Mouse (Mus musculus) hindbrain, embryonic 11.5 days (tissue): ENCODE data around the gene Fam69a. TPM values are rescaled to one million over a fixed set of nuclear protein-coding genes. Genes with fewer than 3 reads are reported as not detected.

Experiments used
- ATAC-seq: fragments of 200-750 bp; cut with Nextera tagmentation; 2 replicates; pipeline ENCODE4 v1.8.0; 2017; ENCODE audit warnings: mild to moderate bottlenecking, moderate TSS enrichment, moderate library complexity; ENCODE audit not compliant: low FRiP score
- DNase-seq: peaks from one replicate; pipeline ENCODE4 v3.0.0-alpha.2; 2015; ENCODE audit warnings: low spot score
- H3K27ac ChIP-seq: fragments of 300-500 bp; sonication (generic); 2 replicates; pipeline ENCODE4 v1.5.1; 2014; ENCODE audit warnings: mild to moderate bottlenecking, low read depth, low read length
- H3K27me3 ChIP-seq: fragments of 300-500 bp; sonication (generic); 2 replicates; pipeline ENCODE4 v1.6.1; 2014; ENCODE audit warnings: mild to moderate bottlenecking, low read length, moderate library complexity, mixed read lengths; ENCODE audit not compliant: control insufficient read depth, insufficient read depth
- H3K36me3 ChIP-seq: fragments of 300-500 bp; sonication (generic); 2 replicates; pipeline ENCODE4 v1.6.1; 2014; ENCODE audit warnings: mild to moderate bottlenecking, low read length, moderate library complexity, mixed read lengths; ENCODE audit not compliant: control insufficient read depth, insufficient read depth
- H3K4me1 ChIP-seq: fragments of 300-500 bp; sonication (generic); replicated peaks from 2 replicates; pipeline ENCODE4 v1.6.1; 2014; ENCODE audit warnings: low read length, mixed read lengths; ENCODE audit not compliant: control insufficient read depth, insufficient read depth
- H3K4me2 ChIP-seq: fragments of 300-500 bp; sonication (generic); replicated peaks from 2 replicates; pipeline ENCODE4 v1.6.1; 2014; ENCODE audit warnings: mild to moderate bottlenecking, low read depth, low read length
- H3K4me3 ChIP-seq: fragments of 300-500 bp; sonication (generic); 2 replicates; pipeline ENCODE4 v1.5.1; 2014; ENCODE audit warnings: low read depth, low read length
- H3K9ac ChIP-seq: fragments of 300-500 bp; sonication (generic); 2 replicates; pipeline ENCODE4 v1.6.1; 2014; ENCODE audit warnings: low read depth, low read length
- H3K9me3 ChIP-seq: fragments of 300-500 bp; sonication (generic); 2 replicates; pipeline ENCODE4 v1.6.1; 2016; ENCODE audit warnings: low read length; ENCODE audit not compliant: control insufficient read depth
- WGBS: fragments of 180-500 bp; shearing (Covaris S2); extraction: QIAGEN DNeasy Blood & Tissue Kit; methylation state at CpG from one replicate; pipeline ENCODE4 v1.1.7; 2014; 5-methylcytosine and 5-hydroxymethylcytosine counted together
- polyA plus RNA-seq: library from polyadenylated mRNA; unstranded; fragments of >200 nt; fragmentation: Nextera tagmentation; extraction: Ambion mirVana; gene quantifications from 2 replicates; pipeline ENCODE4 v1.2.1, GENCODE M21; 2014

Gene Fam69a
- polyA plus RNA-seq, 1 experiment from 2014 or later = 24.8 TPM

DNA sequence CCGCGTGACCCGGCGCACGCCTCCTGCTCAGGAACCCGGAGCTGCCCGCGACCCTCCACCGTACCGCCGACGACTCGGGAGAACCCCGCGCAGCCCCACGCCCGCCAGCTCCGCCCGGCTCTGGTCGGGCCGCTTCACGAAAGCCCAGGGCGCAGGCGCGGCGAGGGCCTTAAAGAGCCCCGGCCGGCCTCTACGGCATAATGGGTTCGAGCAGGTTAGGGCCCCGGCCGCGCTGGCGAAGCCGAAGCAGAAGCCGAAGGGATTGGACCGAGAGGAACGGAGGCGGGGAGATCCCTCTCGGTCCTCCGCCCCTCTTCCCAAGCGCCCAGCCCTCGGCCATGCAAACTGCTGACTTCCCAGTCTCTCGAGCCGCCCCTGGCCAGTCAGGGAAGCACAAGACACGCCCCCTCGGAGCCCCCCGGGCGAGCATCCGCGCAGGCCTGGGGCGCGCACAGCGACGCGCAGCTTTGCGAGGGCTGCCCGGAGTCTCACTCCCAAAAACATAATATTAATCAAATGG is 117.9 kb downstream of the Fam69a start:
- WGBS = 0% methylated on average over 58 of the region's 58 CpGs
- no peaks in the 10 kb centered on the region for H3K9me3 ChIP-seq
- H3K4me1 ChIP-seq = no peaks in the 10 kb centered on the region
- no peaks in the 10 kb centered on the region for H3K27me3 ChIP-seq
- peak overlapping the region; percentile 74 for H3K4me2 ChIP-seq
- DNase-seq = peak; percentile 93
- H3K9ac ChIP-seq = peak overlapping the region; percentile 91
- H3K27ac ChIP-seq = peak overlapping the region; percentile 94
- peak overlapping the region; percentile 85 for H3K4me3 ChIP-seq
- H3K36me3 ChIP-seq = no peaks in the 10 kb centered on the region
- peak; percentile 98 for ATAC-seq

DNA sequence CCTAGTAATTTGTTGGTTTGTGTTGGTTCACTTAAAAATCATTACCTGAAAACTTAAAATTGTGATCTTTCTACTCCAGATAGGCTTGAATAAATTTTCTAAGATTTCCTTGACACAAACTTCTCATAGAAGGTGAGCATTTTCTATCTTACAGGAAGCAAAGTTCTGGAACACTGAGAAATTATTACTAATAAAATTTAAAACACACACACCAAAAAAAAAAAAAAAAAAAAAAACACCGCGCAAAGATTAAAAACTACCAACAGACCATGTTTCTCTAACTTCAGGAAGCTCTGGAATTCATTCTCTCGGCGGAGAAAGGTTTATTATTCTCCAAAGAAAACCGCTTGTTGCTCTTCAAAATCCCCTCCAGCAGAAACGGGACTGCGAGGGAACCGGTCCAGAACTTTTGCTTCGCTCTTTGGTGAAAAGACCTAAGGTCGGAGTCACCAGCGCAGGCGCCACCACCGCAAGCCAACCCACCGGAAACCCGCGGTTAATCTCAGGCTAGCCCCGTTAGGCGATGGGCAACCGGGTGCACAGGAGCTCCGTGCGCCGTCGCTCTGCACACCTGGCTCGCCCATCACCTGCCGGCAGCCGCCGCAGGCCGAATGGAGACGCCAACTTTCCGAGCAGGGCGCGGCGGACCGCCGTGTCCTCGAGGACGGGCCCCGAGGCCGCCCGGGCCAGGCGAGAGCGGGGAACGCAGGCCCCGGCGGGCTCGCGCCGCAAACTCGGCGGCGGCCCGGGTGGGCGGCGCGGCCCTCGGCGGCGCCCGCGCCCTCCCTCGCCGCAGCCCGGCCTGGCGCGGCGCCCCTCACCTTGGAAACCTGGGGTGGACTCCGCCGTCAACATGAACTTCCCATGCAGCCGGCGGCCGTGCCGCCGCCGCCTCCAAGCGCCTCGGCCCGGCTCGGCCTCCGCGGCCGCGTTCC is 118.6 kb downstream of the Fam69a start:
- Histone ChIP-seq H3K4me3 (peak overlapping the region; percentile 85), H3K9ac (peak overlapping the region; percentile 91), H3K27me3 (no peaks in the 10 kb centered on the region), H3K36me3 (no peaks in the 10 kb centered on the region), H3K4me2 (peak overlapping the region; percentile 74), H3K4me1 (no peaks in the 10 kb centered on the region), H3K9me3 (no peaks in the 10 kb centered on the region), H3K27ac (peak overlapping the region; percentile 94)
- WGBS = 1% methylated on average over 41 of the region's 82 CpGs
- DNase-seq = peak; percentile 68
- ATAC-seq = peak; percentile 81

- Histone ChIP-seq H3K36me3 (no peaks in the 10 kb centered on the region), H3K27me3 (no peaks in the 10 kb centered on the region), H3K9me3 (no peaks in the 10 kb centered on the region), H3K27ac (no peak overlapping the region), H3K4me1 (no peaks in the 10 kb centered on the region), H3K9ac (no peak overlapping the region), H3K4me3 (no peak overlapping the region), H3K4me2 (no peak overlapping the region)
- ATAC-seq (no peak), DNase-seq (no peak)
- 72% methylated on average over 2 of the region's 2 CpGs for WGBS
Observed at GRCm38 (mm10) chr5:107866127-107867126, 120.5 kb downstream of the Fam69a start.

DNA sequence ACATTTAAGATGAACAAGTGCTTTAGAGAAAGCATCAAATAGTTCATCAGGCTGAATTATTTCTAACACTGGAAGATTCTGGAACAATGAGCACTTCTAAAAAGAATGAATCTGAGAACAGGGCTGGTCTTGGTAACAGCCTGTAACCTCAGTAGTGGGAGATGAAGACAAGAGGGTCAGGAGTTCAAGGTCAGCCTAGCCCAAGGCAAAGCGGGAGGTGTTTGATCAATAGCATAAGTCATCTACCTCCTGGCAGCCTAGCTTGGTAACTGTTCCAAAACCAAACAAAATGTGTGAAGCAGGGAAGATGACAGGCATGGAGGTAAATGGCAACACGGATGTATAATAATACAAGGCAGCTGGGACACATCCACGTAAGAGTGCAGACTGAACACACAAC is 122.9 kb downstream of the Fam69a start:
- Histone ChIP-seq H3K9ac (no peak overlapping the region), H3K36me3 (no peaks in the 10 kb centered on the region), H3K27me3 (no peaks in the 10 kb centered on the region), H3K9me3 (no peaks in the 10 kb centered on the region), H3K4me1 (no peaks in the 10 kb centered on the region), H3K4me3 (no peak overlapping the region), H3K27ac (no peak overlapping the region), H3K4me2 (no peak overlapping the region)
- WGBS = 89% methylated on average over 3 of the region's 3 CpGs
- no peak for DNase-seq
- ATAC-seq = no peak

DNA sequence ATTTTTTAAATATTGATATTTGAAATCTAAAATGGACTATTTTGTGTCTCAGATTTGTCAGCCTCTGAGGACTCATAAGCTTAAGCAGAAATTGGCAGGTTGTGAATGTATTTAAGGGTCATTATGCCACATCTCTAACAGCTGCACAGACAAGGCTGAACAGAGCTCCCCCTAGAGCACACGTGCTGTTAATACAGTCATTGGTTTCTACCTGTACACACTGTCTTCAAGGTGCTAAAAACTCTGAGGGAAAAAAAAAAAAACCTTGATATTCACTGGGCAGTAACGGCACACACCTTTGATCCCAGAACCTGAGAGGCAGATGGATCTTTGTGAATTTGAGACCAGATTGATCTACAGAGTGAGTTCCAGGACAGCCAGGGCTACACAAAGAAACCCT is 127.9 kb downstream of the Fam69a start:
- Histone ChIP-seq H3K4me2 (no peak overlapping the region), H3K9me3 (no peaks in the 10 kb centered on the region), H3K9ac (no peak overlapping the region), H3K36me3 (no peaks in the 10 kb centered on the region), H3K4me1 (no peaks in the 10 kb centered on the region), H3K27me3 (no peaks in the 10 kb centered on the region), H3K4me3 (no peak overlapping the region), H3K27ac (no peak overlapping the region)
- ATAC-seq = no peak
- no peak for DNase-seq
- WGBS = 48% methylated on average over 2 of the region's 2 CpGs

Other genes starting within 250 kb of the Fam69a start
- 0.46 TPM in 1 of 2 replicates, not detected in the other for gene Ube2d2b, start 157.0 kb downstream of the Fam69a start, polyA plus RNA-seq
- 48.5 and 59.5 TPM in 2 replicates for gene Evi5, start 112.0 kb downstream of the Fam69a start, polyA plus RNA-seq
- 79.5 and 83.0 TPM in 2 replicates for gene Rpl5, start 86.6 kb downstream of the Fam69a start, polyA plus RNA-seq
- 151 and 155 TPM in 2 replicates for gene Mtf2, start 78.6 kb upstream of the Fam69a start, polyA plus RNA-seq
- gene Tmed5, start 145.5 kb upstream of the Fam69a start, polyA plus RNA-seq = 27.3 and 35.0 TPM in 2 replicates
- 10.9 and 12.2 TPM in 2 replicates for gene Ccdc18, start 145.8 kb upstream of the Fam69a start, polyA plus RNA-seq